Mouse (Mus musculus): ENCODE data around the gene Fam186b. TPM values are rescaled to one million over a fixed set of nuclear protein-coding genes. Genes with fewer than 3 reads are reported as not detected.
"Not testable (repeated sequence)": the region's sequence is repeated elsewhere in the genome, so short reads cannot be mapped to it uniquely, and the experiment has no call there.

Gene Fam186b
- polyA plus RNA-seq, 1 experiment from 2014 or later, result 0.85 TPM

- WGBS, result 88% methylated on average over 10 of the region's 11 CpGs
Observed at GRCm38 (mm10) chr15:99249938-99250337, 45.8 kb downstream of the Fam186b start.

GRCm38 (mm10) chr15:99248972-99249371 is 46.7 kb downstream of the Fam186b start:
- Histone ChIP-seq H3K27ac (ENCODE audit: low read depth, low read length) (no peak overlapping the region), H3K4me3 (ENCODE audit: low read length) (no peak overlapping the region), H3K9me3 (ENCODE audit: control insufficient read depth, low read length) (no peaks in the 10 kb centered on the region), H3K36me3 (ENCODE audit: control insufficient read depth, insufficient read depth, low read length) (peaks cover 20% of the 10 kb centered on the region), H3K4me1 (ENCODE audit: control insufficient read depth, insufficient read depth, low read depth, low read length) (peaks cover 7% of the 10 kb centered on the region), H3K9ac (ENCODE audit: low read depth, low read length) (no peak overlapping the region), H3K4me2 (ENCODE audit: low read length) (no peak overlapping the region), H3K27me3 (replicated peaks; ENCODE audit: control insufficient read depth, insufficient read depth, low read length) (no peaks in the 10 kb centered on the region)
- 86% methylated on average over 9 of the region's 9 CpGs for WGBS
- no peak for ATAC-seq

More at GRCm38 (mm10) chr15:99249938-99250337, 45.8 kb downstream of the Fam186b start:
- no peak for ATAC-seq
- Histone ChIP-seq H3K9ac (ENCODE audit: low read depth, low read length) (no peak overlapping the region; the same call in 1 of the 2 replicates), H3K27me3 (replicated peaks; ENCODE audit: control insufficient read depth, insufficient read depth, low read length) (no peaks in the 10 kb centered on the region), H3K4me2 (ENCODE audit: low read length) (no peak overlapping the region), H3K27ac (ENCODE audit: low read depth, low read length) (no peak overlapping the region), H3K9me3 (ENCODE audit: control insufficient read depth, low read length) (no peaks in the 10 kb centered on the region), H3K4me3 (ENCODE audit: low read length) (no peak overlapping the region), H3K36me3 (ENCODE audit: control insufficient read depth, insufficient read depth, low read length) (peaks cover 16% of the 10 kb centered on the region), H3K4me1 (ENCODE audit: control insufficient read depth, insufficient read depth, low read depth, low read length) (peaks cover 7% of the 10 kb centered on the region)

- WGBS, result 86% methylated on average over 6 of the region's 6 CpGs
- not testable (repeated sequence) for H3K9ac ChIP-seq (ENCODE audit: low read depth, low read length); H3K4me2 ChIP-seq (ENCODE audit: low read length); H3K4me1 ChIP-seq (ENCODE audit: control insufficient read depth, insufficient read depth, low read depth, low read length); H3K9me3 ChIP-seq (ENCODE audit: control insufficient read depth, low read length); H3K27me3 ChIP-seq (replicated peaks; ENCODE audit: control insufficient read depth, insufficient read depth, low read length); ATAC-seq; H3K4me3 ChIP-seq (ENCODE audit: low read length); H3K27ac ChIP-seq (ENCODE audit: low read depth, low read length)
- peaks cover 27% of the 10 kb centered on the region for H3K36me3 ChIP-seq (ENCODE audit: control insufficient read depth, insufficient read depth, low read length)
Observed at GRCm38 (mm10) chr15:99246736-99247135, 49.0 kb downstream of the Fam186b start.

- Histone ChIP-seq H3K9me3 (ENCODE audit: control insufficient read depth, low read length) (no peaks in the 10 kb centered on the region), H3K4me2 (ENCODE audit: low read length) (no peak overlapping the region), H3K27ac (ENCODE audit: low read depth, low read length) (no peak overlapping the region), H3K36me3 (ENCODE audit: control insufficient read depth, insufficient read depth, low read length) (peaks cover 26% of the 10 kb centered on the region), H3K4me3 (ENCODE audit: low read length) (no peak overlapping the region), H3K27me3 (replicated peaks; ENCODE audit: control insufficient read depth, insufficient read depth, low read length) (no peaks in the 10 kb centered on the region), H3K9ac (ENCODE audit: low read depth, low read length) (no peak overlapping the region), H3K4me1 (ENCODE audit: control insufficient read depth, insufficient read depth, low read depth, low read length) (no peaks in the 10 kb centered on the region)
- WGBS, result 92% methylated on average over 10 of the region's 10 CpGs
- ATAC-seq, result no peak
Observed at GRCm38 (mm10) chr15:99242045-99242444, 53.6 kb downstream of the Fam186b start.

GRCm38 (mm10) chr15:99241249-99241648 is 54.4 kb downstream of the Fam186b start:
- no peaks in the 10 kb centered on the region for H3K4me1 ChIP-seq (ENCODE audit: control insufficient read depth, insufficient read depth, low read depth, low read length)
- no peak overlapping the region for H3K27ac ChIP-seq (ENCODE audit: low read depth, low read length)
- WGBS, result 87% methylated on average over 4 of the region's 4 CpGs
- ATAC-seq, result no peak
- H3K9ac ChIP-seq (ENCODE audit: low read depth, low read length), result no peak overlapping the region
- no peak overlapping the region for H3K4me3 ChIP-seq (ENCODE audit: low read length)
- no peaks in the 10 kb centered on the region for H3K27me3 ChIP-seq (replicated peaks; ENCODE audit: control insufficient read depth, insufficient read depth, low read length)
- no peaks in the 10 kb centered on the region for H3K9me3 ChIP-seq (ENCODE audit: control insufficient read depth, low read length)
- no peak overlapping the region for H3K4me2 ChIP-seq (ENCODE audit: low read length)
- H3K36me3 ChIP-seq (ENCODE audit: control insufficient read depth, insufficient read depth, low read length), result peaks cover 21% of the 10 kb centered on the region

GRCm38 (mm10) chr15:99240129-99240528 is 55.6 kb downstream of the Fam186b start:
- 75% methylated on average over 4 of the region's 4 CpGs for WGBS
- Histone ChIP-seq H3K36me3 (ENCODE audit: control insufficient read depth, insufficient read depth, low read length) (peaks cover 18% of the 10 kb centered on the region), H3K9me3 (ENCODE audit: control insufficient read depth, low read length) (no peaks in the 10 kb centered on the region), H3K27ac (ENCODE audit: low read depth, low read length) (no peak overlapping the region), H3K4me1 (ENCODE audit: control insufficient read depth, insufficient read depth, low read depth, low read length) (no peaks in the 10 kb centered on the region), H3K27me3 (replicated peaks; ENCODE audit: control insufficient read depth, insufficient read depth, low read length) (no peaks in the 10 kb centered on the region), H3K9ac (ENCODE audit: low read depth, low read length) (no peak overlapping the region), H3K4me3 (ENCODE audit: low read length) (no peak overlapping the region), H3K4me2 (ENCODE audit: low read length) (no peak overlapping the region)
- no peak for ATAC-seq

GRCm38 (mm10) chr15:99238006-99238405 is 57.7 kb downstream of the Fam186b start:
- no peak overlapping the region for H3K27ac ChIP-seq (ENCODE audit: low read depth, low read length)
- H3K9me3 ChIP-seq (ENCODE audit: control insufficient read depth, low read length), result no peaks in the 10 kb centered on the region
- no peaks in the 10 kb centered on the region for H3K4me1 ChIP-seq (ENCODE audit: control insufficient read depth, insufficient read depth, low read depth, low read length)
- WGBS, result 67% methylated on average over 11 of the region's 11 CpGs
- H3K4me2 ChIP-seq (ENCODE audit: low read length), result no peak overlapping the region
- no peaks in the 10 kb centered on the region for H3K27me3 ChIP-seq (replicated peaks; ENCODE audit: control insufficient read depth, insufficient read depth, low read length)
- ATAC-seq, result no peak
- H3K4me3 ChIP-seq (ENCODE audit: low read length), result no peak overlapping the region
- H3K36me3 ChIP-seq (ENCODE audit: control insufficient read depth, insufficient read depth, low read length), result peaks cover 7% of the 10 kb centered on the region
- H3K9ac ChIP-seq (ENCODE audit: low read depth, low read length), result no peak overlapping the region

- 52% methylated on average over 12 of the region's 12 CpGs for WGBS
- Histone ChIP-seq H3K4me2 (ENCODE audit: low read length) (no peak overlapping the region), H3K9me3 (ENCODE audit: control insufficient read depth, low read length) (no peaks in the 10 kb centered on the region), H3K27me3 (replicated peaks; ENCODE audit: control insufficient read depth, insufficient read depth, low read length) (peaks cover 5% of the 10 kb centered on the region; the same call in 1 of the 2 replicates), H3K27ac (ENCODE audit: low read depth, low read length) (no peak overlapping the region), H3K9ac (ENCODE audit: low read depth, low read length) (no peak overlapping the region), H3K4me3 (ENCODE audit: low read length) (no peak overlapping the region), H3K4me1 (ENCODE audit: control insufficient read depth, insufficient read depth, low read depth, low read length) (no peaks in the 10 kb centered on the region), H3K36me3 (ENCODE audit: control insufficient read depth, insufficient read depth, low read length) (no peaks in the 10 kb centered on the region)
- ATAC-seq, result no peak
Observed at GRCm38 (mm10) chr15:99234326-99235010, 61.2 kb downstream of the Fam186b start.

GRCm38 (mm10) chr15:99233719-99234118 is 62.0 kb downstream of the Fam186b start:
- H3K27me3 ChIP-seq (replicated peaks; ENCODE audit: control insufficient read depth, insufficient read depth, low read length), result peaks cover 11% of the 10 kb centered on the region

More at GRCm38 (mm10) chr15:99233719-99234118, 62.0 kb downstream of the Fam186b start:
- H3K27ac ChIP-seq (ENCODE audit: low read depth, low read length), result no peak overlapping the region
- ATAC-seq, result no peak
- H3K4me2 ChIP-seq (ENCODE audit: low read length), result no peak overlapping the region
- 56% methylated on average over 17 of the region's 17 CpGs for WGBS
- no peak overlapping the region for H3K9ac ChIP-seq (ENCODE audit: low read depth, low read length)
- no peaks in the 10 kb centered on the region for H3K4me1 ChIP-seq (ENCODE audit: control insufficient read depth, insufficient read depth, low read depth, low read length)
- H3K9me3 ChIP-seq (ENCODE audit: control insufficient read depth, low read length), result no peaks in the 10 kb centered on the region
- no peaks in the 10 kb centered on the region for H3K36me3 ChIP-seq (ENCODE audit: control insufficient read depth, insufficient read depth, low read length)
- no peak overlapping the region for H3K4me3 ChIP-seq (ENCODE audit: low read length)
